Mouse (Mus musculus) myocyte (in vitro differentiated cells): ENCODE measurements at regions not wholly inside any gene's neighbourhood (a gene's known extent, or its start where the extent isn't known, plus 50 kb on each side); places are given as distances from the start of the nearest gene placed in this dataset.
A peak's percentile ranks its signal among the peaks of the same experiment; 100 is the strongest.

ENCODE experiments used
- E2F4 ChIP-seq: IDR thresholded peaks from one replicate; pipeline ENCODE4 v1.6.1; 2011; ENCODE audit warnings: mild to moderate bottlenecking, control low read depth, moderate library complexity; ENCODE audit not compliant: insufficient read depth
- MAX ChIP-seq: IDR thresholded peaks from one replicate; pipeline ENCODE4 v1.6.1; 2011; ENCODE audit warnings: low read depth, mild to moderate bottlenecking, control low read depth
- MYOD1 ChIP-seq, 3 experiments: IDR thresholded peaks; one replicate each; pipeline ENCODE4 v1.6.1; 2011; ENCODE audit warnings: control low read depth in 2 of 3, low read depth in 2 of 3, mild to moderate bottlenecking in 2 of 3, moderate library complexity in 1 of 3; ENCODE audit not compliant: insufficient read length in 2 of 3, control insufficient read depth in 1 of 3
- POLR2A ChIP-seq: IDR thresholded peaks from one replicate; pipeline ENCODE4 v1.6.1; 2011; ENCODE audit warnings: low read depth, mild to moderate bottlenecking, control low read depth, moderate library complexity; ENCODE audit not compliant: insufficient read length
- TCF12 ChIP-seq: IDR thresholded peaks from one replicate; pipeline ENCODE4 v1.6.1; 2011; ENCODE audit warnings: mild to moderate bottlenecking, control low read depth; ENCODE audit not compliant: poor library complexity, insufficient read depth, severe bottlenecking
- USF1 ChIP-seq: IDR thresholded peaks from one replicate; pipeline ENCODE4 v1.6.1; 2011; ENCODE audit warnings: low read depth, mild to moderate bottlenecking, control low read depth, moderate library complexity

- TF ChIP-seq USF1: no peak
- no peak for TF ChIP-seq POLR2A
- TF ChIP-seq MAX: no peak
- TF ChIP-seq TCF12: no peak
- peak in 2 of 3 experiments; percentile 27 to 51 for TF ChIP-seq MYOD1 (IDR thresholded peaks at IDR 0.05; ENCODE audit: control insufficient read depth in 1 of 3, insufficient read length in 2 of 3, low read depth in 2 of 3)
- no peak for TF ChIP-seq E2F4
Measured at GRCm38 (mm10) chr14:19015406-19015805, 121.3 kb upstream of the Ube2e2 start.
